17 mouse cellular contexts compared by ENCODE assay signal in genomic region chr4:152576826-152577225, GRCm38 (mm10).
"Had no signal": no experiment of that assay in that cellular context is flagged by ENCODE, and none has a peak within 500 bp of the region (broad histone marks: within the 10 kb centered on the region; RNA-seq: fewer than 3 reads in every experiment).

No protein-coding gene starts in this region.

- ATAC-seq: midbrain, embryonic 15.5 days had no signal

- H3K9me3 ChIP-seq: midbrain, embryonic 10.5 days; midbrain, embryonic 12.5 days; midbrain, embryonic 15.5 days; neural tube, embryonic 13.5 days; neural tube, embryonic 15.5 days had no signal

- H3K27ac ChIP-seq: midbrain, embryonic 10.5 days; midbrain, embryonic 12.5 days; midbrain, embryonic 15.5 days; neural tube, embryonic 13.5 days; neural tube, embryonic 15.5 days had no signal

- H3K4me3 ChIP-seq: midbrain, embryonic 10.5 days; midbrain, embryonic 12.5 days; midbrain, embryonic 15.5 days; myocyte; neural tube, embryonic 13.5 days; neural tube, embryonic 15.5 days had no signal

- H3K4me1 ChIP-seq: neural tube, embryonic 13.5 days; neural tube, embryonic 15.5 days had no signal

- H3K9ac ChIP-seq: lung, embryonic 14.5 days; midbrain, embryonic 12.5 days; midbrain, embryonic 15.5 days; neural tube, embryonic 13.5 days; neural tube, embryonic 15.5 days had no signal

- H3K4me2 ChIP-seq: lung, embryonic 14.5 days; midbrain, embryonic 12.5 days; midbrain, embryonic 15.5 days; neural tube, embryonic 13.5 days; neural tube, embryonic 15.5 days had no signal

- H3K36me3 ChIP-seq: midbrain, embryonic 10.5 days; midbrain, embryonic 12.5 days; midbrain, embryonic 15.5 days; neural tube, embryonic 13.5 days; neural tube, embryonic 15.5 days had no signal

- DNase-seq: lung, adult 18-20 months; lung, embryonic 14.5 days; lung, postnatal 10 days; lung, postnatal 4 days; right cerebral cortex, adult 18-20 months; right cerebral cortex, postnatal 25 days; right cerebral cortex, postnatal 4 days; spleen, adult 18-20 months; thymus, adult 18-20 months; thymus, postnatal 14 days; thymus, postnatal 36 days had no signal

- H3K27me3 ChIP-seq: midbrain, embryonic 12.5 days; midbrain, embryonic 15.5 days; neural tube, embryonic 13.5 days; neural tube, embryonic 15.5 days had no signal
